Mouse (Mus musculus) cerebellum, postnatal 25 days (tissue): ENCODE data around the gene Clp1.

Source experiments
- DNase-seq, 2 experiments: peaks; one replicate each; pipeline ENCODE4 v3.0.0; 2021; ENCODE audit warnings: mixed read lengths in 2 of 2

Gene Clp1

DNA sequence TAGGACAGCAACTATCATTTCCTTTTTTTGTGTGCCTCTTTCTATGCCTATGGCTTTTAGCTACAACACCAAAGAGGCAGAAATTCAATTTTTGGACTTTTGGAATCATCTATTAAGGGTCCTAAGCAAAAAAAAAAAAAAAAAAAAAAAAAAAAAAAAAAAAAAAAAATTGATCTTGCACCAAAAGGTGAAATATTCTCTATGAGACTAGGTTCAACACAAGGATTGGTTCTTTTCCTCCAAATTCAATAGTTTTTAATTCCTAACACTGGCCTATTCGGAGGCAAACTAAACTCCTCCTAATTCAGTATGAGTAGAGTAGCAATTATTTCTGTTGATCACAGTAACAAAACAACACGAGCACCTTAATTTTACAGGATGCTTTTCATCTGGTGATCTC is 15.3 kb downstream of the Clp1 start:
- DNase-seq: no peak

DNA sequence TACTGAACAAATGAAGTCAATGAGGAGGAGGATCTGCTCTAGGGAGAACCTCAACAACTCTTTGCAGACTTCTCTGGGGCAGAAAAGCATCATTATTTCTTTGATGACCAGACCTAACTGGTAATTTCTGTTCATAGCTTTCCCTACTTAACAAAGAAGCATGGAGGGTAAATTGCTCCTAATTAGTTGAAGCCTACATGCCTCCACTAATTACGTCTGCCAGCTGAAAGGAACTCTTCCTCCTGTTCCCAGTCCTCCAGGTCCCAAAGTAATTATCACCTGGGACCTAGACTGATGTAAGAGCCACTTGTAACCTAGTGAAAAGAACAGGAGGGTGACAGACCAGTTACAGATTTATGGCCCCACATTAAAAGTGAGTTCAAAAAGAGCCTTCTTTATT is 19.6 kb downstream of the Clp1 start:
- DNase-seq: no peak

DNA sequence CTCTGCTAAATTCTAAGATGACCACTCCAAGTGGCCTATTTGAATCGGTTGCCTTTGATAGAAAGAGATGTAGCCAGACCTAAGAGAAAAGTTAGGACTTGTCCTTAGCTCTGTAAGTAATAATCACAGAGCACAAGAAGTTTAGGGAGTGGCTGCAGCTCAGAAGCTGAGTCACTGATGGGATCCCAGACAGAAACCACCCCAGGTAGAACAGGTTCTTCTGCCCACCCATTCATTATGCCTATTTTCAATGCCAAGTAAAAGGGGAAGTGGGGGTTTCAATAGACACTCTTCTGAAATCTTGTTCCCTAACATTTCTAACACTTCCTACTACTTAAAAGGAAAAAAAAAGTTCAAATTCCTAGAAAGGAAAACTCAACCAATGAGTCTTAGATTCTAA is 21.9 kb downstream of the Clp1 start:
- no peak for DNase-seq

DNA sequence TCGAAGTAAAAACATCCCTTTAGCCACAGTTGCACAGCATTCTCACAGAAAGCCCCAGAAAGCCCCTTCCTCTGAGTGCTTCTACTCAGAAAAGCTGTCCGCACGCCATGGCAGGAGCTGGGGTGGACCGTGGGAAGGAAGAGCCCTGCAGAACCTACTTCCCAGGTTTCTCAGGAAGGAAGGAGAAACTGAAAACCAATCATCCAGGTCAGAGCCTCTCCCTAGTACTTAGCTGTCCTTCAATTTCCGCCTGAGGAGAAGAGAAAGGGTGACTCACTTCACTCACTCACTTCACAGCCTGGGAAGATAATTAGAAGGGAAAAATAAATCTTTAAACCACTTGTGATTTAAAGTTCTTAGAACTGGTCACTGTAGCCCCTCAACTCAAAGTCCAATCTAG is 22.8 kb downstream of the Clp1 start:
- DNase-seq: no peak

DNA sequence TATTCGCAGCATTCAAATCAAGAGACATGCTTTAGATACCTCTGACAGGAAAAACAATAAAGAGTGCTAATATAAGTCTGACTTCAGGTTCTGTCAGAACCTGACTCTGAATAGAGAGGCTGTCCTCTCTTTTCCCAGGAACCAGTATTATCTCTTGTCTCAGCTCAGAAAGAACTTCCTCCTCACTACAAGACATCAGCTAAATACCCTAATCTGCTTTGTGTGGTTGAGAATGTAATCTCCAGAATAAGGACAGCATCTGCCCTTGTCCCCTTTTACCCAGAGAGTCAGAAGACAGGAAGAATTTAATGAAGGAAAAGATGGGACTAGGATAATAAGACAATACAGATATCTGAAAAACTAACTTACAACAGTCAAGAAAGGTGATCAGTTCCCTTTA is 23.7 kb downstream of the Clp1 start:
- no peak for DNase-seq

DNA sequence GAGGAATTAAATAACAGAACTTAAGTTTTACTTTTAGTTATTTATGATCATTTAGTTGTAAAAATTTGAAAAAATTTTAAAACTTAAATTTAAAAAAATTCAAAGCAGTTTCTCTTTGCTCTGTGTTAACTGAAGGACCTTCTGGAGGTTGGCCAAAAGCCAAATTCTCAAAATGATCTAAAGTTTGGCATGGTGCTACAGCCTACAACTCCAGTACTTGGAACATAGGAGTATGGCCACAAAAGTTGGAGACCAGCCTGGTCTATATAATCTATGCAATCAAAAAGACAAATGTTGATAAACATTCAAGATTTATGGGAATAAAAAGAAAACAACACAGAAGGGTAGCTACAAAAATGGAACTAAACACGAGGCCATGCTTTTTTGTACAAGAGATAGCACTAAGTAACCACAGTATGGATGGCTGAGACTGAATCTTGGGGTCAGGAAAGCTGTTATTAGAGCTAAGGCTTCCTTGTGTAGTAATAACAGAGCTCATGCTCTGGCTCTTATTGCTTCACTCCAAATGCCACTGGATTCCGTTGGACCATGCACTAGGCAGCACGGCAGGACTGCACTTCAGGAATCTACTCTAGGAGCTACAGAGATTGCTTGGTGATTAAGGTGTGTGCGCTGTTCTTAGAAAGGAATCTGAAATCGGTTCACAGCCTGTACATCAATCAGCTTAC is 32.0 kb downstream of the Clp1 start:
- no peak for DNase-seq

DNA sequence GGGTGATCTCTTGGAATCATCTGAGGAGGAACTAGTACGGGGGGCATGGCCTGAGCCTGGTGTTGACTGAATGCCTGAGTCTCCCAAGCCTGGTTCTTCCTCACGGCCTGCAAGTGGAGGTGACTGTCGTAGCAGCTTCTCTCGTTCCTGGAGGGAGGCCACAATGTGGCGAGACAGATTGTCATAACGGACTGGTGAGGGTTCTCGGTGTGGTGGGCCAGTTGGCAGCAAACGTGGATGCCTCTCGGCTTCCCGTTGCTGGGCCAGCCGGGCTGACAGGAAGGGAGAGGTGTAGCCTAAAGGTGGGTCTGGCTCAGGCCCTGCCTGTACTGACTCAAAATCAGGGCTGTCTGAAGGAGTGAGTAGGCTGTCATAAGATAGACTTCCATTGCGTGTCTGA is 37.1 kb downstream of the Clp1 start:
- DNase-seq: peak; percentile 53 to 62

DNA sequence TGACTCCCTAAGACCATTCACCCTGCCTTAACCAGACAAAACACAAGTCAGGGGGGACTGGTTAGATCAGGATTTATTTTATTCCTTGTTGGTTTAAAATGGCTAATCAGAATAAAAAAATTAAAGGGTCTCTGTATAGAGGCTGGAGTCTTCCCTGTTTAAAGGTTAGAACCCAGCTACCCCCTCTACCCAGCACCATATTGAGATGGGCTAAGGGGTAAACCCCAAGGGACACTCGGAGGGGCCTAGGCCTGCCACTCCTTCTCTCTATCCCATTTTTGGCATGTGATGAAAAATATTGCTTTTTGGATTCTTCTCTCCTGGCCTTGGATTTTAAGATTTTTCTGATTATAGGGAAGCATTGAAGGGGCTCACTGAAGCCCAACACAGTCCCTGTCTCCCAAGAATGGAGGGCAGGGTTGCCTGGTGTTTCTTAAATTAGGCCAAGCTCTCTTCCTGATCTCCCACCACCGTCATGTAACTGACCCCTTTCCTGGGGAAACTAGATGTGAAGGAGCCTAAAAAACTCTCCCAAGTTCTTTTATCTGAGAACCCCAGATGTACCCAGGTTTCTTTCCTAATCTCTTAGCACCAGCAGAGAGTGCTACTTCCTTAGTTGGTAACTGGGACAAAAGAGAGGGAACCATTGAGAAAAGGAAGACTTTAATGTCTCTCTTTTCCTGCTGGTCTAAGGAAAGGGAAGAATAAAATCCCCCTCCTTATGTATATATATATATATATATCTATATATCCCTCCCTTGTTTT is 38.9 kb downstream of the Clp1 start:
- no peak for DNase-seq

DNA sequence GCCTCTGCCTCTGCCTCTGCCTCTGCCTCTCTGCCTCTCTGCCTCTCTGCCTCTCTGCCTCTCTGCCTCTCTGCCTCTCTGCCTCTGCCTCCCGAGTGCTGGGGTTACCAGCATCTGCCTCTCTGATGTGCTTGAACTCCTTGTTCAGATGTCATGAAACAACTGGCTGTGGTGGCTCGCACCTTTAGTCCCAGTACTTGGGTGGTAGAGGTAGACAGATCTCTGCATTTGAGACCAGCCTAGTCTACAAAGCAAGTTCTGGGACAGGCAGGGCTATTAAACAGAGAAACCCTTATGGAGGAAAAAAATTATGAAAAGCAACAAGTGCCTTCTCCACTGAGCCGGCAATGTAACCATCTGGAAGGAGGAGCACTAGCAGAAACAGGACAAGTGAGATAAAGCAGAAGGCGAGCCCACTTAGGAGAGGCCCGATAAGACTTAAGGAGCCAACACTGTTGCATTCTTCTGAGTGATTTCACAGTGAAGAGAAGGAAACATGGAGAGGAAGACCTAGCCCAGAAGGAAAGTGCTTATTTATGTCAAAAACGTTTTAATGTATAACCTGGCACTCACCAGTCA is 44.5 kb downstream of the Clp1 start:
- DNase-seq: no peak

DNA sequence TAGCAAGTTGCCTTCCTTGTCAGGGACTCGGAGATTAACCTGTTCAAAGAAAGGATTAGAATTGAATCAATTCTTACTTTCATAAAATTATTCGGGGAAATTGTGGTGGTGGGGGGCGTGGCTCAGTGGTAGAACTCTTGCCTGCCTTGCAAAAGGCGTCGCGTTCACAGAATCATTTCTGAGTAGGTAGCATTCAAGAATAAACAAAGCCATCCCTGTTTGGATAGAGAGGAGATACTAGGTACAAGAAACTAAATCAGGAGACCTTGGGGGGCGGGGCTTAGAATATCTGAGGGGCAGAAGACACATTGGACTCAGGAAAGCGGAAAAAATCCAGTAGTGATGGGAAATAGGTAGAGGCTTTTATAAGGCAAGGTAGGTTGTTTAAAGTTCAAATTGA is 48.1 kb downstream of the Clp1 start, which contains the start of gene Tmx2:
Gene Tmx2, minus strand, starts transcription at position 125 of the 400 bp plus-strand sequence.
- no peak for DNase-seq

DNA sequence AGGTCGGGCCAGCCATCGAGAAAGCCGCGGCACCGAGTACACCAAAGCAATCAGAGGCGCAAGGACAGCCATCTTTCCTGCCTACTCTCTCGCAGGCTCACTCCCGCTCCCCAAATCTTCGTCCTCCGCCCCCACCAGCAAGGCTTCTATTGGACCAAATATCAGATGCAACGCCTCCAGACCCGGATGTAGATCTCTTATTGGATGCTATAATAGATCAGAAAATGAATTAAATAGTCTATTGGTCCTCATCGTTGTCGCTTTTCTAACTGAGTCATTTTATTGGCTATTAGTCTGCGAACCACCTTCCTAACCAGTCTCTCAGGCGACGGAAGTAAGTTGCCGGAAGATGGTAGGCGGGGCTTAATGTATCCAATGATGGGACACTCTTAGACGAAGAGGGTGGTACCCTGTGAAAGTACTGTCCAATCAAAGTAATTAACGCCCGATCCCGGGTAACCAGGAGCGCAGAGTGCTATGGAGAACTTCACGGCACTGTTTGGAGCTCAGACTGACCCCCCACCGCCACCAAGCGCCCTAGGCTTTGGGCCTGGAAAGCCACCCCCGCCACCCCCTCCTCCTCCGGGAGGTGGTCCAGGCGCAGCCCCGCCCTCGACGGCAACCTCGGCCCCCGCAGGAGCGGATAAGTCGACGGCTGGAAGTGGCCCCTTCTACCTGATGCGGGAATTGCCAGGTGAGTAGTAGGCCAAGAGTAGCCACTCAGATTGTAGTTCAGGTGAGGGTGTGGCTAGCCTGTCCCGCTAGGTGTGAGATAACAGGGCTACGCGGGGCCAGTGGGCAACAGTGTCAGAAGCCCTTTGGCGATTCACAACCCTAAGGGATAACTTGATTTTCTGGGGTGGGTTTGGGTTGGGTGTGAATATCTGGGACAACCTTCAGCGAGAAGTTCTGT is 48.9 kb downstream of the Clp1 start, which contains the start of the genes Gm28635 and Med19:
Gene Gm28635, minus strand, starts transcription at position 74 of the 913 bp plus-strand sequence.
Gene Med19, plus strand, starts transcription at position 435 of the 913 bp plus-strand sequence.
- peak; percentile 89 to 91 for DNase-seq

DNA sequence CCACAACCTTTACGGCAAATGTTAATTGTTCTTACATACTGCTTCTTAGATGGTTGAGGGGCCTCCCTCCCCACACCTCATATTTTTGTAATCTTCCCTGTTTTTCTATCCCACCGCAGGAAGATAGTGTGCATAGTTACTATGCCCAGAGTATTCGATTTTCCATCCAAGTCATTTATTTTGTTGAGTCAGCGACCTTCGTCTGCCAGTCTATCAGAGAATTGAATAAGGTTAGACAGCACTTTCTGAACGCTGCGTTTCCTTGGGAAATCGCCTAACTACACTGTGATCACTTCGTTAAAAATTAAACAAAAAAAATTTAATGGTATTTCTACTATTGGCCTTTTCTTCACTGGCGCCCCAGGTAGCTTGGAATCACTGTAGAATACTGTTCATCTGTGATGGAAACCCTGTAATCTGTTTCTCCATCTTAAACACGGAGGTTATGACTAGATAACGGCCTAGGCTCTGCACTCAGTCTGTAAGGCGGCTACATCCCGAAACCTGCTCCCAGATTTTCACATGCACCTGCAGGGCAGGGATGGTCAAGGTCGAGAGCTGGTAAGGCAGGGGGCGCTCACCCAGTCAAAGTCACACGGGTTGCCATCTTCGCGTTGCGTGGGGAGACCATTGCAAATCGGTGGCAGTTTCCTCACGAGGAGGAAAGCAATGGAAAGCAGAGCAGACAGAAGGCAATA is 49.7 kb downstream of the Clp1 start:
- DNase-seq: no peak
